Mouse (Mus musculus) brain, adult 2 months (tissue): ENCODE data around the gene Isoc2b.
"Not testable (repeated sequence)": the region's sequence is repeated elsewhere in the genome, so short reads cannot be mapped to it uniquely, and the experiment has no call there.

Experiments used
- DNase-seq: peaks from one replicate; pipeline ENCODE4 v3.0.0; 2011; ENCODE audit warnings: low read depth, low spot score

Gene Isoc2b

GRCm38 (mm10) chr7:4865579-4866493 is 4.2 kb downstream of the Isoc2b start:
- peak; percentile 99 for DNase-seq

- peak; percentile 62 for DNase-seq
These were observed 5.0 kb downstream of the Isoc2b start for GRCm38 (mm10) chr7:4865090-4865489.

GRCm38 (mm10) chr7:4864130-4864845 is 5.8 kb downstream of the Isoc2b start:
- DNase-seq, result no peak

- no peak for DNase-seq
These were observed 6.4 kb downstream of the Isoc2b start for GRCm38 (mm10) chr7:4863541-4864080.

- DNase-seq, result peak; percentile 72
These were observed 7.0 kb downstream of the Isoc2b start for GRCm38 (mm10) chr7:4863041-4863440.

- DNase-seq, result not testable (repeated sequence)
These were observed 9.1 kb downstream of the Isoc2b start for GRCm38 (mm10) chr7:4860926-4861325.

- no peak for DNase-seq
These were observed 10.6 kb downstream of the Isoc2b start for GRCm38 (mm10) chr7:4859418-4859978.

- DNase-seq, result no peak
These were observed 12.7 kb downstream of the Isoc2b start for GRCm38 (mm10) chr7:4857321-4857720.

GRCm38 (mm10) chr7:4856508-4856907 is 13.6 kb downstream of the Isoc2b start:
- DNase-seq, result no peak

GRCm38 (mm10) chr7:4853613-4854012 is 16.4 kb downstream of the Isoc2b start:
- no peak for DNase-seq

GRCm38 (mm10) chr7:4851315-4851688 is 18.8 kb downstream of the Isoc2b start:
- DNase-seq, result no peak

- no peak for DNase-seq
These were observed 19.3 kb downstream of the Isoc2b start for GRCm38 (mm10) chr7:4850621-4851314.

GRCm38 (mm10) chr7:4849372-4849771 is 20.7 kb downstream of the Isoc2b start:
- no peak for DNase-seq

- DNase-seq, result peak; percentile 96
These were observed 25.1 kb downstream of the Isoc2b start for GRCm38 (mm10) chr7:4844917-4845309.

GRCm38 (mm10) chr7:4844245-4844916 is 25.7 kb downstream of the Isoc2b start, which contains the start of gene Shisa7:
Gene Shisa7, minus strand, starts transcription at chr7:4844696.
- DNase-seq, result no peak

- peak; percentile 88 for DNase-seq
These were observed 26.3 kb downstream of the Isoc2b start for GRCm38 (mm10) chr7:4843604-4844244.

GRCm38 (mm10) chr7:4842634-4843131 is 27.4 kb downstream of the Isoc2b start:
- peak; percentile 81 for DNase-seq

- peak; percentile 77 for DNase-seq
These were observed 28.0 kb downstream of the Isoc2b start for GRCm38 (mm10) chr7:4842077-4842476.

- DNase-seq, result no peak
These were observed 32.4 kb downstream of the Isoc2b start for GRCm38 (mm10) chr7:4837639-4838038.

GRCm38 (mm10) chr7:4836351-4836792 is 33.7 kb downstream of the Isoc2b start:
- peak; percentile 87 for DNase-seq
